Mouse (Mus musculus) NIH3T3 (cell line): ENCODE measurements around the gene Usp21.

Experiments
- DNase-seq: peaks from one replicate; pipeline ENCODE4 v3.0.0-alpha.2; 2012; ENCODE audit warnings: low read depth

The Usp21 gene

GRCm38 (mm10) chr1:171265971-171266744 lies 21.6 kb downstream of the Usp21 start:
- no peak for DNase-seq

- DNase-seq, result peak; percentile 73
Measured at GRCm38 (mm10) chr1:171263666-171264461, 23.9 kb downstream of the Usp21 start.

GRCm38 (mm10) chr1:171263185-171263611 lies 24.6 kb downstream of the Usp21 start:
- DNase-seq, result peak; percentile 91

- DNase-seq, result peak; percentile 95
Measured at GRCm38 (mm10) chr1:171262594-171263130, 25.1 kb downstream of the Usp21 start.

- DNase-seq, result no peak
Measured at GRCm38 (mm10) chr1:171260316-171260715, 27.5 kb downstream of the Usp21 start.

GRCm38 (mm10) chr1:171258921-171259320 lies 28.9 kb downstream of the Usp21 start:
- no peak for DNase-seq

- no peak for DNase-seq
Measured at GRCm38 (mm10) chr1:171257781-171258180, 30.0 kb downstream of the Usp21 start.

- DNase-seq, result peak; percentile 91
Measured at GRCm38 (mm10) chr1:171256937-171257548, 30.7 kb downstream of the Usp21 start.

- DNase-seq, result no peak
Measured at GRCm38 (mm10) chr1:171256095-171256818, 31.5 kb downstream of the Usp21 start.

GRCm38 (mm10) chr1:171252415-171252814 lies 35.4 kb downstream of the Usp21 start:
- DNase-seq, result no peak

GRCm38 (mm10) chr1:171251594-171252324 lies 36.0 kb downstream of the Usp21 start:
- DNase-seq, result peak; percentile 80

GRCm38 (mm10) chr1:171250680-171251593 lies 36.9 kb downstream of the Usp21 start, which contains the start of gene Ndufs2:
Gene Ndufs2 (minus strand): TSS chr1:171251388.
- peak; percentile 70 for DNase-seq

GRCm38 (mm10) chr1:171249913-171250600 lies 37.7 kb downstream of the Usp21 start, which contains the start of gene Adamts4:
Gene Adamts4 (plus strand): TSS chr1:171250421.
- peak; percentile 89 for DNase-seq

GRCm38 (mm10) chr1:171248386-171249226 lies 39.2 kb downstream of the Usp21 start:
- DNase-seq, result no peak

GRCm38 (mm10) chr1:171247916-171248315 lies 39.9 kb downstream of the Usp21 start:
- DNase-seq, result no peak

GRCm38 (mm10) chr1:171247453-171247841 lies 40.3 kb downstream of the Usp21 start:
- DNase-seq, result no peak

- peak; percentile 99 for DNase-seq
Measured at GRCm38 (mm10) chr1:171246709-171247452, 40.9 kb downstream of the Usp21 start.
